Mouse (Mus musculus) liver, embryonic 14 days (tissue): ENCODE measurements around the gene Tnk2. TPM values are rescaled to one million over a fixed set of nuclear protein-coding genes. Genes with fewer than 3 reads are reported as not detected.

Experiments used
- polyA plus RNA-seq: library from polyadenylated mRNA; depleted of rRNA; stranded (reverse); fragments of >200 nt; gene quantifications from 2 replicates; pipeline ENCODE4 v1.2.3, GENCODE M21; 2012; rRNA removed

Gene Tnk2
- 12.2 and 14.2 TPM in 2 replicates for polyA plus RNA-seq

DNA sequence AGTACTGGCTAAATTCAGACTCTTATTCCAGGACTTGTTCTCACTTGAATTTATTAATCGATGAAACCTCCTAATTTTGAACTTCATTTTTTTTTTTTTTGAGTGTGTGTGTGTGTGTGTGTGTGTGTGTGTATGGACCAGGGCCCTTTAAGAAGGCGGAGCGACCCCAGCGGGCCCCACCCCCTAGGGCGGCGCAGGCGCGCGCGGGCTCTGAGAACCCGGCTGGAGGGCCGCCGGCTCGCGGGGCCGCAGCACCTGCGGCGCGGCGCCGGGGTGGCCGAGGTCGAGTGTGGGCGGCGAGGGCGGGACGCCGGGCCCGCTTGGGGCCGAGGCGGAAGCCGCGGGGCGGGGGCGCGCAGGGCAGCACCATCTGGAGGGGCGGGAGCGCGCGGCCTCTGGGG lies at the start of gene Tnk2:
Gene Tnk2, plus strand, starts transcription at position 214 of the 401 bp plus-strand sequence.

DNA sequence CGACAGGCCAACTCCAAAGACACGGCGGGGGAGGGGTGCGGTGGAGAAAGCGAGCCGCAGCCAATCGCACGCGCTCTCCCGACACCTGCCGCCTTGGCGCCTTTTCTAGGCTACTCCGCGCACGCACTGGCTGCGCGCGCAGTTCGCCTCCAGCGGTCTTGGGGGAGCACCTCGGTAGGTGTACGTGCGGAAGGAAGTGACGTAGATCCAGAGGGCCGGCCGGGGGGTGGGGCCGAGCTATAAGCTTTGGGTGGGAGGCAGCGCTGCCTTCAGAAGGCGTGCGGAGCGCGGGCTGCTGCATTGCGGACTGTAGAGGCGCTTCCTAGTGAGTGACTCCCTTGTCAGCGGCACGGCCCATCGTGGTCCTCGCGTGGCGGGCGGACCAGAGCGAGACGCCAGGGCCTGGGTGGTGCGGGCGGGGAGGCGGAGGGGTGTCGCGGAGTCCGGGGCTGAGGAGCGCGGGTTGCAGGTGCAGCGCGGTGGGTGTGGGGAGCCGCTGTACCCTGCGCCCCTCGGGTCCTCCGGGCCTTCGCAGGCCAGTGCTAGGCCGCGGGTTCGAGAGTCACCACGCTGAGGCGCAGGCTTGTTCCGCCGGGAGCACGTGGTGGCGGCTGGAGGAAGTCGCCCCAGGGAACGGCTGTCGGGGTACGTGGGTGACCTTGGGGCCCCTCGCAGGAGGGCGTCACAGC lies 34.8 kb upstream of the Tnk2 start, which contains the start of gene Tfrc:
Gene Tfrc, plus strand, starts transcription at position 209 of the 689 bp plus-strand sequence.

Other genes starting within 250 kb of the Tnk2 start
- 0.05 and 0.06 TPM in 2 replicates for gene Tm4sf19, start 243.4 kb upstream of the Tnk2 start, polyA plus RNA-seq
- 3.0 and 3.1 TPM in 2 replicates for gene Tctex1d2, start 224.2 kb upstream of the Tnk2 start, polyA plus RNA-seq
- 15.8 and 17.9 TPM in 2 replicates for gene Pcyt1a, start 213.0 kb upstream of the Tnk2 start, polyA plus RNA-seq
- gene Slc51a, start 156.0 kb upstream of the Tnk2 start, polyA plus RNA-seq, result 0.14 and 0.17 TPM in 2 replicates
- gene Zdhhc19, start 147.6 kb upstream of the Tnk2 start, polyA plus RNA-seq, result 0.01 TPM in 1 of 2 replicates, not detected in the other
- 263 and 298 TPM in 2 replicates for gene Tfrc, start 35.0 kb upstream of the Tnk2 start, polyA plus RNA-seq
- gene Muc4, start 92.0 kb downstream of the Tnk2 start, polyA plus RNA-seq, result 0.35 and 0.60 TPM in 2 replicates
- gene Muc20, start 153.6 kb downstream of the Tnk2 start, polyA plus RNA-seq, result 0.01 TPM in 1 of 2 replicates, not detected in the other
- gene Smbd1, start 166.6 kb downstream of the Tnk2 start, polyA plus RNA-seq, result 0.12 TPM in 1 of 2 replicates, not detected in the other
- gene Fyttd1, start 233.6 kb downstream of the Tnk2 start, polyA plus RNA-seq, result 9.5 and 11.0 TPM in 2 replicates
- 4.3 and 4.8 TPM in 2 replicates for gene Rubcn, start 233.9 kb downstream of the Tnk2 start, polyA plus RNA-seq